In genomic region chr3:148343633-148344361, GRCm38 (mm10) we compare ENCODE assay signal across 8 mouse cellular contexts.
DNase-seq lines count a peak whose midpoint lies in the region; ATAC-seq and TF ChIP-seq lines count a peak whose summit lies in the region.

No protein-coding gene starts in this region.

- H3K4me1 ChIP-seq in liver, adult 2 months (ENCODE audit: control insufficient read depth, insufficient read depth, low read length) = no peaks in the 10 kb centered on the region
- no peaks in the 10 kb centered on the region for H3K4me1 ChIP-seq in liver, embryonic 11.5 days (replicated peaks; ENCODE audit: control insufficient read depth, insufficient read depth, low read length)
- peaks cover 22% of the 10 kb centered on the region for H3K4me1 ChIP-seq in embryonic facial prominence, embryonic 10.5 days
- H3K4me1 ChIP-seq in intestine, embryonic 16.5 days (ENCODE audit: control insufficient read depth, insufficient read depth, low read length) = 0 out of 2 replicates have a peak, but pooled peaks cover 2% of the 10 kb centered on the region
- H3K4me1 ChIP-seq in lung, embryonic 16.5 days (replicated peaks; ENCODE audit: control insufficient read depth, insufficient read depth, low read length) = peaks cover 15% of the 10 kb centered on the region

- TF ChIP-seq POLR2A in liver, adult 2 months (IDR thresholded peaks at IDR 0.05; ENCODE audit: extremely low read depth, insufficient read depth, low read length) = no peak

- H3K9me3 ChIP-seq in liver, embryonic 11.5 days (ENCODE audit: control insufficient read depth, low read length) = no peaks in the 10 kb centered on the region
- no peaks in the 10 kb centered on the region for H3K9me3 ChIP-seq in embryonic facial prominence, embryonic 10.5 days
- H3K9me3 ChIP-seq in intestine, embryonic 16.5 days (ENCODE audit: control insufficient read depth, low read length) = no peaks in the 10 kb centered on the region
- H3K9me3 ChIP-seq in lung, embryonic 16.5 days (ENCODE audit: control insufficient read depth, low read length) = no peaks in the 10 kb centered on the region

- peak; percentile 40 for DNase-seq in liver, adult 2 months (ENCODE audit: extremely low read depth, low read depth, low spot score)
- no peak for DNase-seq in liver, embryonic 11.5 days (ENCODE audit: low spot score)
- DNase-seq in embryonic facial prominence, embryonic 10.5 days (ENCODE audit: low spot score) = peak; percentile 59
- DNase-seq in heart, adult 18-20 months = peak; percentile 86 to 90
- DNase-seq in ovary, postnatal 10 days (ENCODE audit: low spot score) = peak; percentile 36
- no peak for DNase-seq in thymus, postnatal 36 days

- H3K4me3 ChIP-seq in liver, adult 2 months (ENCODE audit: insufficient read depth, low read depth, low read length) = no peak overlapping the region
- no peak overlapping the region for H3K4me3 ChIP-seq in liver, embryonic 11.5 days (ENCODE audit: low read depth, low read length)
- H3K4me3 ChIP-seq in embryonic facial prominence, embryonic 10.5 days = peak overlapping the region; percentile 4; the same call in 1 of the 2 replicates
- no peak overlapping the region for H3K4me3 ChIP-seq in intestine, embryonic 16.5 days (ENCODE audit: low read length)
- peak overlapping the region; percentile 5; the same call in 1 of the 2 replicates for H3K4me3 ChIP-seq in lung, embryonic 16.5 days (ENCODE audit: low read length)

- H3K27ac ChIP-seq in liver, adult 2 months (replicated peaks; ENCODE audit: insufficient read depth, low read depth, low read length) = no peak overlapping the region
- no peak overlapping the region for H3K27ac ChIP-seq in liver, embryonic 11.5 days (ENCODE audit: low read depth, low read length)
- peak overlapping the region; percentile 76 for H3K27ac ChIP-seq in embryonic facial prominence, embryonic 10.5 days (replicated peaks)
- H3K27ac ChIP-seq in intestine, embryonic 16.5 days (ENCODE audit: low read length) = 0 out of 2 replicates have a peak overlapping the region, but pooled peaks have one; percentile 13
- peak overlapping the region; percentile 82 for H3K27ac ChIP-seq in lung, embryonic 16.5 days (ENCODE audit: low read length)

- H3K4me2 ChIP-seq in liver, embryonic 11.5 days = no peak overlapping the region
- no peak overlapping the region for H3K4me2 ChIP-seq in intestine, embryonic 16.5 days (ENCODE audit: low read depth, low read length)
- peak overlapping the region; percentile 37; the same call in 1 of the 2 replicates for H3K4me2 ChIP-seq in lung, embryonic 16.5 days (ENCODE audit: low read depth, low read length)

- H3K36me3 ChIP-seq in liver, adult 2 months (ENCODE audit: control insufficient read depth, insufficient read depth, low read length) = no peaks in the 10 kb centered on the region
- H3K36me3 ChIP-seq in liver, embryonic 11.5 days (ENCODE audit: control insufficient read depth, insufficient read depth, low read length) = no peaks in the 10 kb centered on the region
- no peaks in the 10 kb centered on the region for H3K36me3 ChIP-seq in embryonic facial prominence, embryonic 10.5 days (replicated peaks)
- no peaks in the 10 kb centered on the region for H3K36me3 ChIP-seq in intestine, embryonic 16.5 days (ENCODE audit: control insufficient read depth, insufficient read depth, low read length)
- no peaks in the 10 kb centered on the region for H3K36me3 ChIP-seq in lung, embryonic 16.5 days (ENCODE audit: control insufficient read depth, insufficient read depth, low read length)

- H3K9ac ChIP-seq in liver, adult 2 months (ENCODE audit: low read depth, low read length) = no peak overlapping the region
- H3K9ac ChIP-seq in liver, embryonic 11.5 days (ENCODE audit: low read depth, low read length) = no peak overlapping the region
- H3K9ac ChIP-seq in intestine, embryonic 16.5 days (ENCODE audit: low read depth, low read length) = no peak overlapping the region
- H3K9ac ChIP-seq in lung, embryonic 16.5 days (ENCODE audit: low read length) = no peak overlapping the region

- no peak for ATAC-seq in liver, embryonic 11.5 days (replicated peaks; ENCODE audit: low FRiP score)
- ATAC-seq in intestine, embryonic 16.5 days = peak; percentile 52; the same call in 1 of the 2 replicates
- peak; percentile 92 for ATAC-seq in lung, embryonic 16.5 days (ENCODE audit: low read depth)

- H3K79me2 ChIP-seq in liver, adult 2 months (ENCODE audit: control insufficient read depth, insufficient read depth, low read length) = no peaks in the 10 kb centered on the region

- TF ChIP-seq CTCF in liver, adult 2 months (IDR thresholded peaks at IDR 0.05; ENCODE audit: low read depth, low read length) = no peak

- 53% methylated on average over 10 of the region's 10 CpGs for WGBS in liver, adult 2 months
- 40% methylated on average over 10 of the region's 10 CpGs for WGBS in liver, embryonic 11.5 days
- 5% methylated on average over 10 of the region's 10 CpGs for WGBS in embryonic facial prominence, embryonic 10.5 days
- WGBS in intestine, embryonic 16.5 days = 23% methylated on average over 10 of the region's 10 CpGs
- WGBS in lung, embryonic 16.5 days = 18% methylated on average over 10 of the region's 10 CpGs

- H3K27me3 ChIP-seq in liver, adult 2 months (ENCODE audit: control insufficient read depth, insufficient read depth, low read length) = no peaks in the 10 kb centered on the region
- H3K27me3 ChIP-seq in liver, embryonic 11.5 days (replicated peaks; ENCODE audit: control insufficient read depth, insufficient read depth, low read length) = no peaks in the 10 kb centered on the region
- 0 out of 2 replicates have a peak, but pooled peaks cover 4% of the 10 kb centered on the region for H3K27me3 ChIP-seq in embryonic facial prominence, embryonic 10.5 days (replicated peaks; ENCODE audit: low read depth, poor library complexity, severe bottlenecking)
- H3K27me3 ChIP-seq in intestine, embryonic 16.5 days (replicated peaks; ENCODE audit: control insufficient read depth, insufficient read depth, low read length) = no peaks in the 10 kb centered on the region
- no peaks in the 10 kb centered on the region for H3K27me3 ChIP-seq in lung, embryonic 16.5 days (ENCODE audit: control insufficient read depth, insufficient read depth, low read depth, low read length)

Comparison
In these comparisons a context has a peak if more than half of its experiments do, and no peak if none do; other contexts are left out.
1. DNase-seq: peak in liver, adult 2 months (single experiment), embryonic facial prominence, embryonic 10.5 days (single experiment), heart, adult 18-20 months (2 of 2) and ovary, postnatal 10 days (single experiment); none in liver, embryonic 11.5 days (single experiment) and thymus, postnatal 36 days (0 of 2).
2. H3K27ac ChIP-seq: peak in embryonic facial prominence, embryonic 10.5 days (single experiment), intestine, embryonic 16.5 days (single experiment) and lung, embryonic 16.5 days (single experiment); none in liver, adult 2 months (single experiment) and liver, embryonic 11.5 days (single experiment).
3. H3K4me3 ChIP-seq: peak in embryonic facial prominence, embryonic 10.5 days (single experiment) and lung, embryonic 16.5 days (single experiment); none in liver, adult 2 months (single experiment), liver, embryonic 11.5 days (single experiment) and intestine, embryonic 16.5 days (single experiment).